Mouse (Mus musculus): ENCODE data around the gene Slc17a9.

GRCm38 (mm10) chr2:180704591-180704990, 20.5 kb upstream of the Slc17a9 start:
- TF ChIP-seq CEBPB (IDR thresholded peaks at IDR 0.05; ENCODE audit: low read depth) (no peak), MYOD1 (IDR thresholded peaks at IDR 0.05; ENCODE audit: control insufficient read depth, insufficient read length, low read depth) (no peak)

Data from C2C12 (cell line).